Mouse (Mus musculus) bone marrow, adult 2 months (tissue): ENCODE measurements at regions not wholly inside any gene's neighbourhood (a gene's known extent, or its start where the extent isn't known, plus 50 kb on each side); places are given as distances from the start of the nearest gene placed in this dataset.

ENCODE experiments used
- H3K27ac ChIP-seq: fragments of 200-500 bp; 2 replicates; pipeline ENCODE4 v1.5.1; 2012; ENCODE audit warnings: low read depth, mild to moderate bottlenecking, control low read depth, inconsistent platforms, low read length; ENCODE audit not compliant: control insufficient read depth, poor library complexity, insufficient read depth
- H3K4me1 ChIP-seq: fragments of 200-500 bp; 2 replicates; pipeline ENCODE4 v1.6.1; 2011; ENCODE audit warnings: low read length; ENCODE audit not compliant: control insufficient read depth, insufficient read depth
- H3K4me3 ChIP-seq: fragments of 200-500 bp; replicated peaks from 2 replicates; pipeline ENCODE3; 2011; ENCODE audit warnings: mild to moderate bottlenecking, low read depth, low read length, control low read depth; ENCODE audit not compliant: control insufficient read depth
- CTCF ChIP-seq: fragments of 200-500 bp; IDR thresholded peaks from 2 replicates; pipeline ENCODE4 v1.5.1; 2011; ENCODE audit warnings: low read length, control low read depth; ENCODE audit not compliant: control insufficient read depth, insufficient read depth
- POLR2A ChIP-seq: fragments of 200-500 bp; IDR thresholded peaks from 2 replicates; pipeline ENCODE4 v1.6.1; 2011; ENCODE audit warnings: low read depth, mild to moderate bottlenecking, control low read depth, low read length, borderline replicate concordance; ENCODE audit not compliant: control insufficient read depth
- WGBS: fragments of 180-500 bp; shearing (Covaris S2); methylation state at CpG from one replicate; pipeline ENCODE4 v1.1.7; 2018; 5-methylcytosine and 5-hydroxymethylcytosine counted together

DNA sequence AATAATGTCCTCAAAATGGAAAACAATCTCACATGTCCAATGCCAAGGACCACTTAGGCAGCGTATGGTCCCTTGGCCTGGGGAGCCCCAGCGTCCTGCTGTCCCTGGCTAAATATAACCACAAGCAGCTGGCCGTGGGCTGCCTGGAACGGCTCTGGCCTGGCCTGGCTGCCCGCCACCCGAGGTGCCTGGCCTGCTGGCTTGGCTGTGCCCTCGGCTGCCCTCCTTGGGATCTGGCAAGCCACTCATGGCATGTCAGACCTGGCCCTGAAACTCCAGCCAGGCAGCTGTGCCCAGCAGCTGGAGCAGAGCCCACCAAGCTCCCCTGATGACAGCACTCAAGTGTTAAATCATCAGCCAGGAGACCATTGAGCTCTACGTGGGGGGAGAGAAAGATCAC, 122.9 kb downstream of the Plxna1 start:
- TF ChIP-seq POLR2A (no peak), CTCF (no peak)
- no peak overlapping the region for H3K27ac ChIP-seq
- no peak overlapping the region for H3K4me3 ChIP-seq
- no peaks in the 10 kb centered on the region for H3K4me1 ChIP-seq
- 53% methylated on average over 8 of the region's 8 CpGs for WGBS

GRCm38 (mm10) chr6:89240168-89240705, 122.2 kb downstream of the Plxna1 start:
- Histone ChIP-seq H3K4me1 (no peaks in the 10 kb centered on the region), H3K4me3 (no peak overlapping the region), H3K27ac (no peak overlapping the region)
- 13% methylated on average over 4 of the region's 4 CpGs for WGBS
- TF ChIP-seq POLR2A (no peak), CTCF (no peak)

DNA sequence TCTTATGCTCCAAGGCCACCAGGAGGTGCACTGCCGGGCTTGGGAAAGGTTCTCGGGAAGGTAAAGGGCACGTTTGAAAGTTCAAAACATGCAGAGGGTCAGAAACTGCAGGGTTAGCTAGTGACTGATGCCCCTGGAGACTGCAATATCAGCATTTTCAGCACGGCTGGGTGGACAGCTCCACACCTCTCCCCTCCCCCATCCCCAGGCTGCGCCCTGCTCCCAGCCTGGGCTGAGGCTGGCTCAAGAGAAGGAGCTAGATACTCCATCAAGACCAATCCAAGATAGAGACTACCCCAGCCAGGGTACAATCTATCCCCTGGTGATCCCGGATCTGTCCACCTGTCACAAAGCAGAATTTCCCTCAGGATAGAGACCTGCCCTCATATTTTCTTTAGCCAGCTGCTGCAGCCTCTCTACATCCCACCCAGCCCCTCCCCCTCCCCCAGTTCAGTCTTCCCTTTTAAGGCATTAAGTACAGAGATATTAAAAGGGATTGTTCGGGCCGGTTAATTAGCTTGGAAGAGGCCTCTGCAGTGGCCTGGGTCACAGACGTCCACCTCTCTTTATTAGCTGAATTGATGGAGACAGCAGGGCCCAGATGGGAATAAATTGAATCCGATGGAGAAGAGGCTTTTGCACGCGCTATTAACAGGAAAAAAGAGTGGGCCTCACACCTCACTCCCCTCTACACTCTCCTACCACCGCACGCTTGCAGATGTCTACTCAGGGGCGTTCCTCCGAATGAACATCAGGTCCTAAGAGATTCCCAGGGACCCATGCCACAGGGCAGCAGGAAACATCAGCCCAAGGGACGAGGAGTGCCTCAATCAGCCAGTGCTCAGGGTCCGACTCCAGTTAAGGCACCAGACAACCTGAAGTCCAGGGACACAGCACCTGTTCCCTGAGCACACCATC, 119.8 kb downstream of the Plxna1 start:
- Histone ChIP-seq H3K4me3 (no peak overlapping the region), H3K4me1 (no peaks in the 10 kb centered on the region), H3K27ac (no peak overlapping the region)
- 36% methylated on average over 18 of the region's 18 CpGs for WGBS
- TF ChIP-seq CTCF, result no peak
- TF ChIP-seq POLR2A, result no peak

DNA sequence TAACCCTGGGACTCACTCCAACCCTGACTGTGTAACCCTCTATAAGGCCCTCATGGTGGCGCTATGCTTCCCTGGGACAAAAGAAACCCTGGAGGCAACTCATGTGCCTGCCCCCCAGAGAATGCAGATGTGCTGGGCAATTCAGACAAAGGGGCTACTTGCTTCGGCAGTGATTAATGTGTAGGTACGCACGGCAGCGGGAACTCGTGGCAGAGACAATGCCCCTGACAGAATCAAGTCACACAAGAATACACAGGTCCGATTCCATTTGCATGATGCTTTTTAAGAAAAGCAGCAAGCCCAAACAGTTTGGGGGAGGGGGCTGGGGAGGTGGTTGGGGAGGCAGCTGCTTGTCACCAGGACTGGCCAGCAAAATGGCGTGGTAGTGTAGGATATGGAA, 116.9 kb downstream of the Plxna1 start:
- TF ChIP-seq POLR2A (no peak), CTCF (no peak)
- no peak overlapping the region for H3K27ac ChIP-seq
- WGBS, result 77% methylated on average over 8 of the region's 8 CpGs
- H3K4me1 ChIP-seq, result no peaks in the 10 kb centered on the region
- no peak overlapping the region for H3K4me3 ChIP-seq

DNA sequence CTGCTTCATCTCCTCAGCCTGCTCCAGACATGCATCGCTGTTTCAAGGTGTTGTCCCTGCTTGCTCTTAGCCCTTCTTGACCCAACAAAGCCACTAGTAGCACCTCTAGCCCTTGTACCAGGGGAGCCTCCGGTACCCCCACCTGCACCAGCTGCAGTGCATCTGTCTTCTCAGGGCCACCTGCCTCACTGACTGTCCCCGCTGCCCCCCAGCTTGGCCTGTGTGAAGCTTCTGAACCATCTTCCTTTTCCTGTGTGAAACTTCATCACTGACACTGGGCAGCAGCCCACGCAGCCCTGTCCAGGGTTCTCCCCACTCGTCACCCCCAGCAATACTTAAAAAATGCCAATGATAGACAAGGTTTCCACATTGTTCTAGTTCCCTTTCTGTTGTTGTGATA, 116.2 kb downstream of the Plxna1 start:
- WGBS, result 76% methylated on average over 5 of the region's 5 CpGs
- Histone ChIP-seq H3K4me3 (no peak overlapping the region), H3K27ac (no peak overlapping the region), H3K4me1 (no peaks in the 10 kb centered on the region)
- TF ChIP-seq CTCF, result no peak
- TF ChIP-seq POLR2A, result no peak

DNA sequence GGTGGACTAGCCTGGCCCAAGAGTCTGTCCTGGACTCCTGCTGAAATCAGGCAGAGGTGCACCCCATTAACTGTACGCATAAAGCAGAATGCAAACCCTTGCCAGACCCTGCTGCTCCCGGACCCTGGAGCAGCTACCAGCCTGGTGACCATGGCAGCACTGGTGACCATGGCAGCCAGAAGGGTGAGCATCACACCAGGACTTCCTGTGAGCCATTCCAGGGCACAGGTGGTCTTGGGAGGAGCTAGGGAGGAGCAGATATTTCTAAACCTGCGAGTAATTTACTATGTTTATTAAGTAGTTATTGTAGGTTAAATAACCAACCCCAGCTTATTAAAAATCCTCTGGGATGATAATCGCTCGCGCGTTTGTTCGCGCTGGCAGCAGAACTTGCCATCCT, 113.8 kb downstream of the Plxna1 start:
- 85% methylated on average over 9 of the region's 9 CpGs for WGBS
- TF ChIP-seq POLR2A (no peak), CTCF (no peak)
- H3K27ac ChIP-seq, result no peak overlapping the region
- H3K4me1 ChIP-seq, result no peaks in the 10 kb centered on the region
- H3K4me3 ChIP-seq, result no peak overlapping the region

GRCm38 (mm10) chr6:89249303-89249702, 113.1 kb downstream of the Plxna1 start:
- Histone ChIP-seq H3K4me3 (no peak overlapping the region), H3K27ac (no peak overlapping the region), H3K4me1 (no peaks in the 10 kb centered on the region)
- TF ChIP-seq CTCF (no peak), POLR2A (no peak)
- 82% methylated on average over 8 of the region's 8 CpGs for WGBS

DNA sequence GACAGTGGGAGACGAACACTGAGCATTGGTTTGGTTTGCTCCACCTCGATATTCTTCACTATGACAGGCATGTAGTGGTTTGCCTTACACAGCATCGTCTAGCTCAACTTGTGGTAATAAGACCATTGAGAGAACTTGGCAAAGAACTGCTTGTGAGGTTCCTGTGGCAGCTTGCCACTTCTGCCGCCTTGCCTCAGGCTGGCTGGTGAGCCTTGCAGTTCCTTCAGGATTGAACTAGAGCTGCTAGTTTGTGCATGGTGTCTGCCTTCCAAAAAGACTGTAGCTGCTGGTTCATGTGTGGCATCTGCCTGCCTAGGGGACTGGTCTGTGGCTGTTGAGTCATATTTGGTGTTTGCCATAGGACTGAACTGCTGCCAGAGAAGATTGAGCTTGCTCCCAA, 110.8 kb downstream of the Plxna1 start:
- Histone ChIP-seq H3K27ac (no peak overlapping the region), H3K4me3 (no peak overlapping the region), H3K4me1 (no peaks in the 10 kb centered on the region; the same call in 1 of the 2 replicates)
- 56% methylated on average over 4 of the region's 4 CpGs for WGBS
- no peak for TF ChIP-seq POLR2A
- TF ChIP-seq CTCF, result no peak
